Mouse (Mus musculus) ovary, adult 2 months (tissue): ENCODE results near the gene Vsig2. TPM values are rescaled to one million over a fixed set of nuclear protein-coding genes. Genes with fewer than 3 reads are reported as not detected.

Experiments
- polyA plus RNA-seq: library from polyadenylated mRNA; depleted of rRNA; stranded (reverse); fragments of >200 nt; gene quantifications from 2 replicates; pipeline ENCODE4 v1.2.3, GENCODE M21; 2012; rRNA removed

The Vsig2 gene
- polyA plus RNA-seq, result 7.2 and 10.3 TPM in 2 replicates

DNA sequence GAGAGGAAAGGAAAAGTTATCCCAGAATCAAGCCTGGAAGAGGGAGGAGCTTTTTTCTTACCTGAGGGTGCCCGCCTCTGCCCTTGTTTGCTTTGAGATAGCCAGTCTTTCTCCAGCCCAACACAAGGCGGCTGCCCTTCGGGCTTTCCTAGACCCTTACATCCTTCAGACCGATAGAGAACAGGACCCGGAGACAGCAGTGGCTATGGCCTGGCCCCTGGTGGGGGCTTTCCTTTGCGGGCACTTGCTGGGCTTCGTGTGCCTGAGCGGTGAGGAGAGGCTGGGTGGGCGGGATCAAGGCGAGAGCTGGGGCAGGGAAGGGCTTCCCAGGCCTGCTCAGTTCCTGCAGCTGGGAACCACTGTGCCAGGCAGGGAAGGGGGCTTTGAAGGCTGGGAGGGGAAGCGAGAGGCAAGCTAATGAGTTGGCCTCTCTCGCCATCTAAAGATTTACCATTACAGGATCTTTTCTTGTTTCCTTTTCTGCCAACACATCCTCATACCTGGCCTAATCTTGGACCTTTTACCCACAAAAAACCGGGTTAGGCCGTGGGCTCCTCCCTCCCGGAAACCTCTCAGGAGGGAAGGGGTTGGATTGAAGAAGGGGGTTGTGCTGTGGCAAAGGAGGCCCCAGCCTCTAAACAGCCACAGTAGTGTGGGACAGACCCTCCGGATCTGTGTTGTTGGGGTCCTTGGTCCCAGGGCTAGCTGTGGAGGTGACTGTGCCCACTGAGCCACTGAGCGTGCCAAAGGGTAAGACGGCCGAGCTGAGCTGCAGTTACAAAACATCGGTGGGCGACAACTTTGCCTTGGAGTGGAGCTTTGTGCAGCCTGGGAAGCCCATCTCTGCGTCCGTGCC lies at the start of gene Vsig2:
Vsig2 (plus strand) TSS at position 86 of the 856 bp plus-strand sequence.

DNA sequence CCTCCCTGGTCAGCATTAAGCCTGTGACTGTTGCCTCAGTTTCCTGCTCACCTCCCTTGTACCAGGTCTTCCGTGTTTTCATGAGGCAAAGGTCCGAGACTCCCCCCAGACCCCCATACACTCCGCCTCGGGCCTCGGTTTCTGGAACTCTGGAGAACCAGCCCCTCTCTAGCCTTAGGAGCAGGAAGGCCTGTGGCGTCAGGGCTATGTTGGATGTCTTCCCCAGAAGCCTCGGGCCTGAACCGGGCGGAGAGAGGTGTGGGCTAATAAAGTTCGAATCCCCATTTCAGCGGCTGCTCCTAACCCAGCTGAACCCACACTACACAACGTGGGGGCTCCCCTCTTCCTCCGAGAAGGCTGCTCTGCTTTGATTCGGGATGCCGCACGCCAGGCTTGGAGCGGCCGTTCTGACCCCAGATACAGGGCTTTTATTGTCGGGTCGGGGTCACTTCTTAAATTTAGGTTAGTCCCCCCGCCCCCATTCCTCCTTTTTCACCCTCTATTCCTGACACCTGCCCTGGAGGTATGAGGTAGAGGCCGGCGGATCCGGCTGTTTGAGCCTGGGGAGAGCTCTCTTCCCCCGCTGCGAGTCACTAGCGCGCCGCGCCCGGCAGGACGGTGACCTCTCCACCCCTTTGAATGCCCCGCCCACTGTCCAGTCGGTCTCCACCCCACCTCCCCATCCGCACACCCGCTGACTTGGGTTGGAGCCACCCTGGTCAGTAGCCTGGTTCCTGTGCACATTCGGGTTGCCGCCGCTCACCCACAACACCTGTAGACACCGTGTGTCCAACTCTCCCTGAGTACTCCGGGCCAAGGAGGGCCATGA lies 11.4 kb upstream of the Vsig2 start, which contains the start of gene Esam:
Esam (plus strand) TSS at position 683 of the 829 bp plus-strand sequence.

GRCm38 (mm10) chr9:37552536-37553293 lies 13.7 kb downstream of the Vsig2 start, which contains the start of gene Nrgn:
Nrgn (minus strand) TSS chr9:37552904.

DNA sequence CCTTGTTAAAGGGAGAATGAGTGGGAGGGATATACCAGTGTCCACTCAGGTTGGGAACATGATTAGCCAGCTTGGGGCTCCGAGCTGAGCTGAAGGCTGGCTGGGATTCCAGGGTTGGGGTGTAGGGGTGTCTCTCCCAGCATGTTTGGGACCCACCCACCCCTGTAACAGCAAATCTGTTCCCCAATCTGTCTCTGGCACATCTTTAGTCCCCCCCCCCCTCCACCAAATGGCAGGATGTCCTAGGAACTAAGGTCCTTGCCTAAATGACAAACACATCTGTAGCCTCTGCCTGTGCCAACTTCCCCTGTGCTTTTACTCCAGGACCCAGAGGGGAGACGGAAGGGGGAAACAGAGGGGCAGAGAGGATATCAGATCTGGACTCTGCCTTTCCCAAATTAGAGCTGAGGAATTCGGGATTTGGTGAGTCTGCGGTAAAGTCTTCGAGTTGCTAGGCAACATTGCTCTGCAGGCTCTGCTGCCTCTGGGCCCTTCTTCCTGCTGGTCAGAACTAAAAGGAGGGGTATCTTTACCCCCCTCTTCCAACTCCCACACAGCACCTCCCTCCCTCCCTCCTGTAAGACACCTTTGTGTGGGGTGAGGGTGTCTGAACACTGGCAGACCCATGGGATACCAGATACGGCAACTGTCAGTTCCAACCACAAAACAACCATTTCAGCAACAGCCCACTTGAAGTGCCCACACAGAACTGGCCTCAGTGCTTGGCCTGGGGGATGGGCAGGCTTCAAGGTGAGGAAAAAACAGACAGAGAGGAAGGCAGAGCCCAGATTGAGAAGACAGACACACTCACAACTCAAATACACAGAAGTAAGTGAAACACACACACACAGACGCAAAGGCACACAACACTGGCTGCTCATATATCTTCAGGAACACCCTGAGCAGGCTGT lies 16.0 kb downstream of the Vsig2 start, which contains the start of gene Siae:
Siae (plus strand) TSS at position 861 of the 911 bp plus-strand sequence.

Other genes starting within 250 kb of the Vsig2 start
- gene Ccdc15, start 190.8 kb upstream of the Vsig2 start, polyA plus RNA-seq, result 2.8 and 3.0 TPM in 2 replicates
- 1.5 and 1.7 TPM in 2 replicates for gene Hepacam, start 171.9 kb upstream of the Vsig2 start, polyA plus RNA-seq
- 25.9 and 28.8 TPM in 2 replicates for gene Robo4, start 137.4 kb upstream of the Vsig2 start, polyA plus RNA-seq
- 1.1 and 2.7 TPM in 2 replicates for gene Robo3, start 106.0 kb upstream of the Vsig2 start, polyA plus RNA-seq
- gene Msantd2, start 49.9 kb upstream of the Vsig2 start, polyA plus RNA-seq, result 37.7 and 63.0 TPM in 2 replicates
- gene Esam, start 11.2 kb upstream of the Vsig2 start, polyA plus RNA-seq, result 52.3 and 56.8 TPM in 2 replicates
- gene Nrgn, start 13.6 kb downstream of the Vsig2 start, polyA plus RNA-seq, result 9.3 and 12.9 TPM in 2 replicates
- gene Siae, start 16.4 kb downstream of the Vsig2 start, polyA plus RNA-seq, result 7.4 and 10.4 TPM in 2 replicates
- 1.5 and 1.6 TPM in 2 replicates for gene Spa17, start 74.5 kb downstream of the Vsig2 start, polyA plus RNA-seq
- 45.1 and 55.5 TPM in 2 replicates for gene Tbrg1, start 118.1 kb downstream of the Vsig2 start, polyA plus RNA-seq
- gene Panx3, start 130.0 kb downstream of the Vsig2 start, polyA plus RNA-seq, result 0.13 and 0.24 TPM in 2 replicates
- not detected in 2 replicates for gene Olfr160, start 177.0 kb downstream of the Vsig2 start, polyA plus RNA-seq
- gene Olfr874, start 205.9 kb downstream of the Vsig2 start, polyA plus RNA-seq, result 0.18 TPM in 1 of 2 replicates, not detected in the other
- 0.33 and 0.42 TPM in 2 replicates for gene Olfr875, start 232.6 kb downstream of the Vsig2 start, polyA plus RNA-seq